Mouse (Mus musculus) gastrocnemius, adult 8-10 months (tissue): Measurements from ENCODE around the gene Med20. TPM values are rescaled to one million over a fixed set of nuclear protein-coding genes. Genes with fewer than 3 reads are reported as not detected.

Experiments
- DNase-seq, 2 experiments: peaks; one replicate each; pipeline ENCODE4 v3.0.0; 2022; ENCODE audit warnings: low spot score in 2 of 2
- total RNA-seq, 4 experiments: library from RNA; stranded (reverse); gene quantifications; 2 replicates each; pipeline ENCODE4 v1.2.4; 2022

Med20 gene
- total RNA-seq: 10 to 100 TPM; 13.3 to 19.3 (median 18.1) TPM

DNA sequence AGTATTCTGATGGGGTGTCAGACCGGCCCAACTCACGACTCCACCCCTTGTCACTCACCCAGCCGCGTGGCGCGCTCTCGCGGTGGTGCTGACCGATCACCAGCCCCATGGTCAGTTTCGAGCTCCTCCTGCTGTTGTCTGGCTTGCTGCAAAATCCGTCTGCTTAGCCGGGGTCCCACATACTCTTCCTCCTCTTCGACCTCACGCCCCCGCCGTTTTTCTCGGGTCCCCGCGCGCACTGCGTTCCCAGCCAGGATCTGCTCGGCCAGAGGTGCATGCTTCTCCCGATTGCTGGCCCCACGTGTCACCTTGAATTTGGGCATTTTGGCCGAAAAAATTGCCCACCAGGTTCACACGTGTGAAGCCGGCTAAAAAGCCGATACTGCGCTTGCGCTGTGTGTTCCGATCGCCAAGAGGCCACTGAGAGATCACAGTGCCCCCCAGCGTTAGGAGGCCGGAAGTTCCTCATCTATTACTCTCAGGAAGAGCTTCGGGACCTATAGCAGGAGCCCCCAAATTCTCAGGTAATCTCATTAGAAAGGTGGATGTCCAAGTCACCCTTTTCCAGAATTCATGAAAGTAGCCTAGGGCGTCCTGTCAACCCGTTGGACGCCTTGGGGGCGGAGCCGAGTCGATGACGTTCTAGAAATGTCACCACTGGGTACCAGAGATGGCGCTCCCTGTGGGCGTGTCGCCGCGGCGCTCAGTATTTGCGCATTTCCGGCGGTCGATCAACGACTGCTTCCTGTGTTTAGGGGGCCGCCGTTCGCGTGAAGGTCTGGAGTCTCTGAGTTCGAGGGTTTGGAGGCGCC is at the start of gene Med20, which contains the start of the genes Bysl and Gm20517:
Gene Med20, plus strand, starts transcription at position 734 of the 812 bp plus-strand sequence.
Gene Bysl, minus strand, starts transcription at position 644 of the 812 bp plus-strand sequence.
Gene Gm20517, plus strand, starts transcription at position 741 of the 812 bp plus-strand sequence.
- DNase-seq: peak; percentile 90

DNA sequence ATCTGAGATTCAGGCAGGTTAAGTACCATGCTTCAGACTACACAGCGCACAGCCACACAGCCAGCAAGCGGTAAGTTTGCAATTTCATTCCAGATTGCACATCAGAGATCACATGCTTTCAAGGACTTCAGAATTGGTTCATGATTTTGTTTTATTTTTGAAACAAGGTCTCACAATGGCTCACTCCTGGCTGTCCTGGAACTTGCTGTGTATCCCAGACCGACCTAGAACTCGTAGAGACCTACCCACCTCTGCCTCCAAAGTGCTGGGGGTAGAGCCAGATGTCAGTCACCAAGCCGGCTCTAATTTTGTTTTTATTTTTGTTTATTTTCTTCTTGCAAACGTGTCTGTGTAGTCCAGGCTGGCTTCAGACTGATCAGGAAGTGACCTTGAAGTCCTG is 48.5 kb upstream of the Med20 start:
- no peak for DNase-seq

DNA sequence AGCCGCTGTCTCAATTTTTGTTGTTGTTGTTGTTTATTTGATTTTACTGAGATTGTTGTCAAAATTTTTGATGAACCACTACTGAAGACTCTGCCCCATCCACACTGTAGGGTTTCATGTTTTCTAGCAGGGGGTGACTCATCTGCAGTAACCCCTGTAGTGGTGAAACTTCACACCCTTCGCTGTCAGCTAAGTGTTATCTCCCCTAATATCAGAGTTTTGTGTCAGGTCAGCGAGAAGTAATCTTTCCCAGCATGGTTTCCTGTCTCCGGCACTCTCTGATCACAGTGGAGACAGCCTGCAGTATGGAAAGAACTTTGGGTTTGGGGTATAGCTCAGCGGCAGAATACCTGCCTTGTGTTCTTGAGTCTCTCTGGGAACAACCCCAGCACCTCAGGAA is 46.8 kb upstream of the Med20 start:
- no peak for DNase-seq

DNA sequence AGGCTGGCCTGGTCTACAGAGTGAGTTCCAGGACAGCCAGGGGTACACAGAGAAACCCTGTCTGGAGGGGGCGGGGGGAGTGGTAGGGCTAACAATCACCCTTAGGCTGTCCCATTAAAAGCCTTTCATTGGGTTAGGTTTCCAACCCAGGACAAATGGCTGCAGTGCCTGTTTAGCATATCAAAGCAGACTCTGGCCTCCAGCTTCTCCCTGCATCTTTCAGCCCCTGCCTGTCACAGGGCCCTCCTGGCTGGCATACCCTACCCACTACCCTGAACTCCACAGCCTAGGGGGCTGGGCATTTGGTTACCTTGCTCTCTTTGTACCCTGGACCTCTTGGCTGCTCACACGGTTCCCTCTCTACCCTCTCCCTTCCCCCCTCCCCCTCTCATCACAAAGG is 45.2 kb upstream of the Med20 start:
- no peak for DNase-seq

DNA sequence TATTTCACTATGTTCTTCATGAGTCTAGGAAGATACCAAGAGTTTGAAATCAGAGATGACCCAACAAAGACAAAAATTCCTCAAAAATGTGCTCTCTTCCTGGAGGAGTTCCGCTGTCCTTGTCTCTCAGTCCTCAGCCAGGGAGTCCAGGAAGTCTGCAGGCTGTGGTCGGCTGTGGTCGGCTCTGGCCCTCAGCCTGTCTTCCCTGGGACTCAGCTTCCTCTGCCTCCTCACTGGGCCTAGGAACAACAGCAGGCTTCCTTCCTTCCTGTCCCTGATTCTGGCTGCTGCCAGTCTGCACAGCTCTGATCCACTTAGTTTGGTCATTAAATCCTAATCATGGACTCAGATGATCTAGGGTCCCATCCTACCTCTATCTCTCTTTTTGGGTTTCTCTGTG is 44.1 kb upstream of the Med20 start:
- no peak for DNase-seq

DNA sequence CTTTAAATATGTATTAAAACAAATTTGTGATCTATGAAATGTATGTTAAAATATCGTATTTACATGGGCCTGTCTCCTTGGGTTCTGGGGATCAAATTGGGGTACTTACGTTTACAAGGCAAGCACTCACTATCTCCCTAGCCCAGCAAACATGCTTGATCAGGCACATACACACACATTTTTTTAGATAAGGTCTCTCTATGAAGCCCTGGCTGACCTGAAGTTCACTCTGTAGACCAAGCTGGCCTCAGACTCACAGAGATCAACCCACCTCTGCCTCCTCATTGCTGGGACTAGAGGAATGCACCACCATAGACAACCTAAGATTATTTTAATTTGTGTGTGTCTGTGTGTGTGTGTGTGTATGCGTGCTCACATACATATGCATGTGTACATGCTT is 43.0 kb upstream of the Med20 start:
- no peak for DNase-seq

DNA sequence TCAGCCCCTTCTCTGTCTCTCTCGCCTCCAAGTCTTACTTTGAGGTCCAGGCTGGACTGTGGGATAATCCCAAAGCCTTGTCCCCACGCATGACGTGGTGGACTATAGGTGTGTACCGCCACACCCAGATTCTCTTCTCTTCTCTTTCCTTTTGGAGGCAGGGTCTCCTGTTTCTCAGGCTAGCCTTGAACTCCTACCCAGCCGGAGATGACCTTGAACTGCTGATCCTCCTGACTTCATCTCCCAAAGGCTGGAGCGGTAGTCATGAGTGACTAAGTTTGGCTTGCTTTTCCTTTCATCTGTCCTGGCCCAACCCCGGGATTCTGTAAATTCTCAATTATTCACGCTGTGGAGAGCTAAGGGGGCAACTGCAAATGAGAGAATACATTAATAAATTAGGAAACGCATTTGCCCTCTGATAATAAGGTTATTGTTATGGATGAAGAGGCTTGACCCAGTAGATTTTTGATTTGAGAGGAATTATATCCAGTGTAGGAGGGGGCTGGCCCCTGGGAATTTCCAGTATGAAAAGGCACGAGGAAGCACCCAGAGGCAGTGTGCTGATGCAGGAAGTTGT is 42.3 kb upstream of the Med20 start:
- DNase-seq: no peak

DNA sequence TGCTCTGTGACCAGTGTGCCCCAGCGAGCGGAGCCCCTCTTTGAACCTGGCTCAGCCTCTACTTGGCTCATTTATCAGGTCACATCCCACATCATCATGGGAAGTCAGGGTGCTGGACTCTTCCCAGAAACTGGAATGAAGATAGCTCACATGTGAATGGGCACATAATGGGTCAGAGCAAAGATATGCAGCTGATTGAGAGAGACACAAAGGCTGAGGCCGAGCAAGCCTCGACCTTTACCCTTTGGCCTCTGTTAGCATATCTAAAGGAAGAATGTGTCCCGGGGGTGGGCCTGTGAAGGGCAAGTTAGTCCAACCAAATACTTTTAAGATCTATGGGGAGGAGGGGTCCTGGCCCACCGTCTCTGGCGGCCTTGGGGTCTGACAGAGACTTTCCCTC is 39.8 kb upstream of the Med20 start:
- no peak for DNase-seq

DNA sequence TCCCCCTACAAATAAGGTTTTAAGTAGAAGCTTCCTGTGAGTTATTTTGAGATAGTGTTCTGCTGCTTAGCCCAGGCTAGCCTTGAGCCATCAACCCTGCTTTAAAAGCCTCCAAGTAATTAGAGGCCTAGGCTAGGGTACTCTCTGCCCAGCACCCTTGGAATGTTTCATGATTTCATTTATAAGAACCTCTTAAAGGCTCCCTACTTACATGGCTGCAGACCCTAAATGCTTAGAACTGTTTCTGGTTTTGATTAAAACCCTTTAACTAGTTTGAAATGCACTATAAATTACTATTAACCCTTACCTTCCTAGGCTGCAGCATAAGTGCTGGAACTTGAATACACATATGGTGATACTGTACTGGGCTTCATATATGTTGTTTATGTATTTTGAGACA is 38.9 kb upstream of the Med20 start:
- no peak for DNase-seq

DNA sequence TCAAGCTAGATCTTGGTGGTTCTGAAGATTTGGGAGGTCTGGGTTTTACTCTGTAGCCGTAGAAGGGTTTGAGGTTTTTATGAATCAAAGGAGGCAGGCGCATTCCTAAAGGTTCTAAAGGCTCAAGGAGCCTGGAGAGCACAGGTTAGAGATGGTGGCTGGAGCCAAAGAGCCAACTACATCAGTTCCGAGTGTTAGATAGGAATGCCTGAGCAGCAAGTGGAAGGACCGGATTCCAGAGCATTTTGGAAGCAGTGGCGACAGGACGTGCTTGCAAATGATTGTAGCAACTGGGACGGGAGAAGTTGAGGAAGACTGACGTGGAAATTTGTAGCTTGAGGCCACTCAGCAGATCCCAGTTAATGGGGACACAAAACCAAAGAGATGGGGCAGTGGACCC is 37.4 kb upstream of the Med20 start:
- DNase-seq: no peak

DNA sequence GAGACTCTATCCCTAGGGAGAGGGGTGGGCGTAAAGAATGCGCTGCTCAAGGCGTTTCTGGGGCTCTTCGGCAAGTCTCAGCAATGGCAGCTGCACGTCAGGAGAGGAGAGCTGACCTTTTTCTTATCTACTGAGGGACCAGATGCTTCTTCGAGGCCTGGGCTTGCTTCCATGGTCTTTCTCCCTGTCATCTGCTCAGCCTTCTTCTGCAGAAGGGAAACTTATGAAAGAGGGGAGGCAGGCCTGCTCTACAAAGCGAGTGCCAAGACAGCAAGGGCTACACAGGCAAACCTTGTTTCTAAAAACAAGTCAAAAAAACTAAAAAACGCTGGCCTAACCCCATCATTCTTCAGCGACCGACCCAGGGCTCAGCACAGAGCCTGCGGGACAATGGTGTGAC is 36.6 kb upstream of the Med20 start:
- no peak for DNase-seq

DNA sequence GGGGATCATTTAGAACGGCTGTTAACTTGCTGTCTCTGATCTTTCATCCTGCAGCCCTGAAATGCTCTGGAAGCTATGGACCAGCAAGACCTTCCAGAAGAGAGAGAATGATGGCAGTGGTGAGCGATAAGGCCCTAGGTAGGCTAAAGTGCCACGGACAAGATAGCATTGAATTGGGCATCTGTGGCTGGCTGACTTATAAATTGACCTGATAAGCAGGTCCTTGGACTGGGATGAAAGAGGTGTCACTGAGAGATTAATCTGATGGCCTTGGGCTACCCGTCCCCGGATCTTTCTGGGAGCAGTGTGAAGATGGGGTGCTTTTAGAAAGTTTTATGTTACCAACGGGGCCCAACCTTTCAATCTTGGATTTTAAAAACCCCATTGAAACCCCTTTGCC is 32.7 kb upstream of the Med20 start:
- no peak for DNase-seq

DNA sequence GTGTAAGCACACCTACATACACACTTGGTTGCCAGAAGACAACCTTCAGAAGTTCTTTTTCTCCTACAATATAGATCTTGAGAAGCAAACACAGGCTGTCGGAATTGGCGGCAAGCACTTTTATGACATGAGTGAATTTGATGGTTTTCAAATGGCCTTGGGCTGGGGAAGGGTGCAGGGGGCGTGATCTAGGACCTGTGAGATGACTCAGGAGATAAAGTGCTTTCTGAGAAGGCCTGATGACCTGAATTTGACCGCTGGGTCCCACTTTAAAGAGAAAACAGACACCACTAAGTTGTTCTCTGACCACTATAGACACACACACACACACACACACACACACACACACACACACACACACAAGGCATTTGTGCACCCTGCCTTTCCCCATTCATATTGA is 30.4 kb upstream of the Med20 start:
- no peak for DNase-seq

DNA sequence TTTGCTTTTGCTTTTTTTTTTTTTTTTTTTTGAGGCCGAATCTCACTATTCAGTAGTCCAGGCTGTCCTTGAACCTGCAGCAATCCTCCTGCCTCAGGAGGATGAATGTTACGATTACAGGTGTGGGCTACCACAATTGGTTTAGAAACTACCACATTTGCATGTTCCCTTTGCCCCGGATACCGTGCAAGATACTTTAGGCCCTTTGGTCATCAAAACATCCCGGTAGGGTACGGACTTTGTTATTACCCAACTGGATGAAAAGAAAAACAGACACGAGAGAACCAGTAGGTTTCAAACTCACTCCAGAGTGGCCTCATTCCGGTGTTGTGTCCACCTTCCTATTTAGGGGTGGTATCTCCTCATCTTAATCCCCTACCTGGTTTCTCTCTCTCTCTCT is 22.9 kb upstream of the Med20 start:
- no peak for DNase-seq

DNA sequence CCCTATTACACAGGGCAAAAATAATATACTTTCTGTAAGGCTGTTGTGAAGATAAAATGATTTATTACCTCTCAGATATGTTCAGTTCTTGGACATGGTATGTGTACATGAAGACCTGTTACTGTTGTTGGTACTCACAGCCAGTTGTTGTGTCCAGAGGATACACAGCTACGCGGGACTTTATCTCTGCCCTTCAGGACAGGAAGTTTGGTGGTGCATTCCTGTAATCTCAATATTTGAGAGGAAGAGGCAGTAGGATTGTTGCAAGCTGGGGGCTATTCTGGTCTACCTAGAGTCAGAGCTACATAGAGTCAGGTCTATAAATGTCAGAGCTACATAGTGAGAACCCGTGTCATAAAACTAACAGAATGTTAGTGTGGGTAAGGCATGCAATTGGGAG is 20.3 kb upstream of the Med20 start:
- DNase-seq: no peak

DNA sequence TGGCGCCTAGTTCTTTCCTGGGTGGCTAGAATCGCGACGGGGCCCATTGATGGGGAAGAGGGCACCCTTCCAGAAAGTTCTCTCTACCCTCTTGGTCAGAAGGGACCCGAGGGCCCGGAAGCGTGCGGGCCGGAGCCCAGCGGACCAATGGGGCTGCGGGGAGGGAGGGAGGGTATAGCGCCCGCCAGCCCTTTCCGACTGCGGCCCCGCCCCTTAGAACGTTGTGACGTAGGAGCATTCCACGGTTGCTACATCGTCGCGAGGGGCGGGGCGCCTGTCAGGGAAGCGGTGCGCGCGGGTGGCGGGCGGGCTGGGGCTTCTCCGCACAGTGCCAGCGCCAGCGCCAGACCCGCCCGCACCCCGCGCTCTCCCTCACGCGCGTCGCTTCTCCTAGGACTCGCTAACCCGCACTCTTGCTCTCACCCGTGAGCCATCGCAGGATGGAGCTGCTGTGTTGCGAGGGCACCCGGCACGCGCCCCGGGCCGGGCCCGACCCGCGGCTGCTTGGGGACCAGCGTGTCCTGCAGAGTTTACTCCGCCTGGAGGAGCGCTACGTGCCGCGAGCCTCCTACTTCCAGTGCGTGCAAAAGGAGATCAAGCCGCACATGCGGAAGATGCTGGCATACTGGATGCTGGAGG is 18.0 kb upstream of the Med20 start:
- peak; percentile 83 to 87 for DNase-seq

DNA sequence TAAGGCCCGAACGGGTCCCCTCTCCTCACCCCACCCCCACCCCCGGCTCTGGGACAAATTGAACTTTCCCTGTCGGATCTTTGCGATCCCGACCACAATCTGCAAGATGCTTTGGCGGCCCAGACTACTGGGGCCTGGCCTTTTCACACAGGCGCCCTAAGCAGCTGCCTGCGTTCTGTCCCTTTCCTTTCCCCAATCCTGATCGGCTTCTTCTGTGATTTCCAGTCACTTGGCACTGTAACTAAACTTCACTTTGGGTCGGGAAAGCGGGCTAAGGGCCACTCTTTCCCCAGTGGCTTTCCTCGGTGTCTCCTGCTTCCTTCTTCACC is 17.6 kb upstream of the Med20 start:
- DNase-seq: no peak

DNA sequence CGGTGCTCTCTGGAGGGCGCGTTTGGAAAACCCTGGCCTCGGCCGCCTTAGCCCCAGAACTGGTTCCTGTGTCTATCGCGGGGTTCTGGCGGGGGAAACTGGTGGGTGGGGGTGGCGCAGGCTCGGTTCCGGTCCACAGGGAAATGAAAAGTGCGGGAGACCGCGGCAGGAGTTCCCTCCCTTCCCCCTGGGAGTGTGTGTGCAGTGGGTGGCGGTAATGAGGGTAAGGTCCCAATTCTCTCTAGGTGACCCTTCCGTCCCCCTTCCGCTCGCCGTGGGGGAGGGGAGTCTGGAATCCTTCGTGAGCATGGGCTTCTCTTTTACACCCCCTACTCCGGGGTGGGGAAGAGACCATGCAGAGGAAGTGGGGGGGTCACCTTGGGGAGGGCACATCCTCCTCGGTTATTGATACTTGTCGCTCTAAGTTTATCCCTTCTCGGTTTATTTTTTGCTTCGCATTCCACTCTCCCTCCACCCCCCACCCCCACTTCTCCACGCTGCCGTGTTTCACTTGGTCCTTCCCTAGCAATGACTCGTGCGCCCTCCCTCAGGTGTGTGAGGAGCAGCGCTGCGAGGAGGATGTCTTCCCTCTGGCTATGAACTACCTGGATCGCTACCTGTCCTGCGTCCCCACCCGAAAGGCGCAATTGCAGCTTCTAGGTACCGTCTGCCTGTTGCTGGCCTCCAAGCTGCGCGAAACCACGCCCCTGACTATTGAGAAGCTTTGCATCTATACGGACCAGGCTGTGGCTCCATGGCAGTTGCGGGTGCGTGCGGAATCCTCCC is 17.0 kb upstream of the Med20 start:
- DNase-seq: no peak

DNA sequence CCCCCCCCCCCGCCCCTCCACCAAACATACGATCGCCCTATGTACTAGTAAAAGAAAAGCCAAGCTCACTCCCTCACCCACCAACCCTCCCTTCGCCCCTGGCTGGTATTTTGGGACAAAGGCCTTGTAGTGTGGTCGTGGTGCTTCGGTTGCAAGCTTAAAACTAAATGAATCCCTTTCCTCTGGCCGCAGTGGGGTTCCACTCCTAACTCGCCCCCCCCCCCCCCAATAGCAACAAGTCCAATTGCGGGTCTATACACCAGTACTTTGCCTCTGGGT is 16.5 kb upstream of the Med20 start:
- DNase-seq: no peak

DNA sequence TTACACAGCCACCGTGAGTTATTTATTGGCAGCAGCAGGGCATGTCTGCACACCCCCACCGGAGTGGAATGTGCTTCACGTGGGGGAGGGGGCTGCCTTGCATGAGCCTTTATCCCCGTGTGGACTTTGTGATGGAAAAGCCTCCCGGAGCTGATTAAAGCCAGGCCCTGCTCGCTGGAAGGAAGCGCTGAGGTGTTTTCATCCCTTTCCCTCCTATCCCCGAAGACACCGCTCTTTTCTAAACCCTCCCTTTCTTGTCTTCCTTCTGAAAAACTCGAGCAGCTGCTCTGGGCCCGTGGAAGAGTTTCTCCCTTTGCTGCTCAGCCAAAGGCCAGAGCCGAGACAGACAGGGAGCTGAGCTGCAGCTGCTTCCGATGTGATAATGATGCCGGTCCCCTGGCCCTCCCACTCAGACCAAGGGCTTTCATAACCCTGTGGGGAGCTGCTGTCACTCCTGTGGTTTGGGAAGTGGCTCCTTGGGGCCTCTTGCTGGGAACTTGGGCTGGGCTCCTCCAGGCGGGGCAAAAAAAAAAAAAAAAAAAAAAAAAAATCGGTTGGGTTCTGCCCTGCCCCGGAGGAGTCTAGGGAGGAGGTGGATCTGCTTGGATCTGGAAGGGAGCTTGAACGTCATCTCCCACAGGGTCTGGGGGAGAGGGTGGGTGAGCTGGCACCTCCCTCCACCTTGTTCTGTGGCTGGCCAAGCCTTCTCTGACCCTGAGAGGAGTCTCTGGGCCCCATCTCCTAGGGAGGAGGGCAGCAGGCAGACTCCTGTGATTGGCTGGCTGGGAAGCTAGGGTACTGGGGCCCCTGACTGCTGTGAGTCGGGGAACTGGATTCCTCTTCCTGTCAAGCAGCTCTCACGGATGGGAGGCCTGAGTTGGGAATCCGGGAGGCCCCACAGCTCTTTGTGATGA is 15.9 kb upstream of the Med20 start:
- DNase-seq: no peak

DNA sequence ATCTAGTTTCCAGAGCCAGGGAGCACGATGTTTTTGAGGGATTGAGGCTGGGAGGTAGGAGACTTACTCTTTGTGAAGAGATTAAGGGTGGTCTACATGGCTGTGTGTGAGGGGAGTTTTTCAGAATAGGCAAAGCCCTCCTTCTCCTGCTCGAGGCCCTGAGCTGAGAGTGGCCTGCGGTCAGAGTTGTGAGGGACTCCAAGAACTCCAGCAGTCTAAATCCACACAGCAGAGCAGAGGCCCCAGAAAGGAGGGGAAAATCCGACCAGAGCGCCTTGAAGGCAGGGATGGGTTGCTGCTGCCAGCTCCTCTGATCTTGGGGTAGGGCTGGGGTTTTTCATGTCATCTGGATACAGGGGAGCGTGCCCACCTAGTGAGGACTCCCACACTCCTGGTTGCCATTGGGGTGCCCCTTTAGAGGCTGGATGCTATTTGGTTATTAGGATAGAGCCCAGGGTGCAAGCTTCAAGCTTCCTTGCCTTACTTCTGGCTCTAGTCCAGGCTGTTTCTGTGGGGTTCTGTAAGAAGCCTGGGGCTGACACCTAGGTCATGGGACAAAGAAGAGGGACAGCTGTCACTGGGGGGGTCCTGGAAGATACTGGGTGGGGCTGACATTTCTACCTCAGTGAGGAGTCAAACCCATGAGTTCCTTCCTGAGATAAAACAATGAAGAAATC is 15.1 kb upstream of the Med20 start:
- DNase-seq: no peak
